Mouse (Mus musculus): Measurements from ENCODE around the gene Tspan7. TPM values are rescaled to one million over a fixed set of nuclear protein-coding genes. Genes with fewer than 3 reads are reported as not detected.

The Tspan7 gene
- polyA plus RNA-seq, 1 experiment, result 4.6 TPM

DNA sequence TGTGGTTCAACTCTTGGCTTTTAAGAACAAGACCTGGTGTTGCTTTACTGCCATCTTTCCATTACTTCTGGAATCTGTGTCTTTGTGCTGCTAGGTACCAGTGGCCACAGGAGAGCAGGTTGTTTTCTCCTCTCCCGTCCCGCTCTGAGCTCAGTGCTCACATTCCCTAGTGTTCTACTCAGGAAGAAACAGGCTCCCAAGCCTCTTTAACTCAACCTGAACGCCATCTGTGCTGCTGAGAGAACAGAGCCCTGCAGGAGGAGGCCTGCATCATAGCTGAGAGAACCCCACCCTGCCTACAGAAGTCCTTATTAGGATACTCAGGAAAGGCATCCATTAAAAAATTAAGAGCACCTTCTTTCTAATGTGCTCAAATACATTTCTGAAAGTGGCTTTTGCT is 80.9 kb downstream of the Tspan7 start:
- 75% methylated on average over 3 of the region's 3 CpGs for WGBS
- TF ChIP-seq CTCF (IDR thresholded peaks at IDR 0.05; ENCODE audit: control insufficient read depth, insufficient read depth, low read length) (no peak), POLR2A (IDR thresholded peaks at IDR 0.05; ENCODE audit: borderline replicate concordance, control insufficient read depth, low read depth, low read length) (no peak)
- Histone ChIP-seq H3K27ac (ENCODE audit: control insufficient read depth, insufficient read depth, low read depth, low read length, poor library complexity) (no peak overlapping the region), H3K4me3 (replicated peaks; ENCODE audit: control insufficient read depth, low read depth, low read length) (no peak overlapping the region), H3K4me1 (ENCODE audit: control insufficient read depth, insufficient read depth, low read length) (no peaks in the 10 kb centered on the region)

- no peak for TF ChIP-seq CTCF (IDR thresholded peaks at IDR 0.05; ENCODE audit: control insufficient read depth, insufficient read depth, low read length)
- no peak for TF ChIP-seq POLR2A (IDR thresholded peaks at IDR 0.05; ENCODE audit: borderline replicate concordance, control insufficient read depth, low read depth, low read length)
- Histone ChIP-seq H3K4me3 (replicated peaks; ENCODE audit: control insufficient read depth, low read depth, low read length) (no peak overlapping the region), H3K4me1 (ENCODE audit: control insufficient read depth, insufficient read depth, low read length) (no peaks in the 10 kb centered on the region), H3K27ac (ENCODE audit: control insufficient read depth, insufficient read depth, low read depth, low read length, poor library complexity) (no peak overlapping the region)
- WGBS, result 35% methylated on average over 3 of the region's 3 CpGs
Observed at GRCm38 (mm10) chrX:10574523-10574922, 89.6 kb downstream of the Tspan7 start.

- Histone ChIP-seq H3K4me1 (ENCODE audit: control insufficient read depth, insufficient read depth, low read length) (no peaks in the 10 kb centered on the region), H3K27ac (ENCODE audit: control insufficient read depth, insufficient read depth, low read depth, low read length, poor library complexity) (no peak overlapping the region), H3K4me3 (replicated peaks; ENCODE audit: control insufficient read depth, low read depth, low read length) (no peak overlapping the region)
- 21% methylated on average over 2 of the region's 2 CpGs for WGBS
- TF ChIP-seq POLR2A (IDR thresholded peaks at IDR 0.05; ENCODE audit: borderline replicate concordance, control insufficient read depth, low read depth, low read length), result no peak
- TF ChIP-seq CTCF (IDR thresholded peaks at IDR 0.05; ENCODE audit: control insufficient read depth, insufficient read depth, low read length), result no peak
Observed at GRCm38 (mm10) chrX:10575406-10575805, 90.4 kb downstream of the Tspan7 start.

GRCm38 (mm10) chrX:10576349-10576748 is 91.4 kb downstream of the Tspan7 start:
- no peak overlapping the region for H3K27ac ChIP-seq (ENCODE audit: control insufficient read depth, insufficient read depth, low read depth, low read length, poor library complexity)
- H3K4me1 ChIP-seq (ENCODE audit: control insufficient read depth, insufficient read depth, low read length), result no peaks in the 10 kb centered on the region
- WGBS, result 75% methylated on average over 4 of the region's 4 CpGs
- no peak overlapping the region for H3K4me3 ChIP-seq (replicated peaks; ENCODE audit: control insufficient read depth, low read depth, low read length)
- no peak for TF ChIP-seq CTCF (IDR thresholded peaks at IDR 0.05; ENCODE audit: control insufficient read depth, insufficient read depth, low read length)
- no peak for TF ChIP-seq POLR2A (IDR thresholded peaks at IDR 0.05; ENCODE audit: borderline replicate concordance, control insufficient read depth, low read depth, low read length)

GRCm38 (mm10) chrX:10577356-10577755 is 92.4 kb downstream of the Tspan7 start:
- Histone ChIP-seq H3K4me1 (ENCODE audit: control insufficient read depth, insufficient read depth, low read length) (no peaks in the 10 kb centered on the region), H3K4me3 (replicated peaks; ENCODE audit: control insufficient read depth, low read depth, low read length) (no peak overlapping the region), H3K27ac (ENCODE audit: control insufficient read depth, insufficient read depth, low read depth, low read length, poor library complexity) (no peak overlapping the region)
- TF ChIP-seq CTCF (IDR thresholded peaks at IDR 0.05; ENCODE audit: control insufficient read depth, insufficient read depth, low read length) (0 out of 2 replicates have a peak, but pooled peaks have one; percentile 24), POLR2A (IDR thresholded peaks at IDR 0.05; ENCODE audit: borderline replicate concordance, control insufficient read depth, low read depth, low read length) (no peak)
- WGBS, result 31% methylated on average over 1 of the region's 1 CpGs

- 50% methylated on average over 4 of the region's 4 CpGs for WGBS
- no peak overlapping the region for H3K27ac ChIP-seq (ENCODE audit: control insufficient read depth, insufficient read depth, low read depth, low read length, poor library complexity)
- H3K4me3 ChIP-seq (replicated peaks; ENCODE audit: control insufficient read depth, low read depth, low read length), result no peak overlapping the region
- H3K4me1 ChIP-seq (ENCODE audit: control insufficient read depth, insufficient read depth, low read length), result no peaks in the 10 kb centered on the region; the same call in 1 of the 2 replicates
- TF ChIP-seq POLR2A (IDR thresholded peaks at IDR 0.05; ENCODE audit: borderline replicate concordance, control insufficient read depth, low read depth, low read length) (no peak), CTCF (IDR thresholded peaks at IDR 0.05; ENCODE audit: control insufficient read depth, insufficient read depth, low read length) (no peak)
Observed at GRCm38 (mm10) chrX:10582731-10583130, 97.8 kb downstream of the Tspan7 start.

- Histone ChIP-seq H3K4me3 (replicated peaks; ENCODE audit: control insufficient read depth, low read depth, low read length) (no peak overlapping the region), H3K27ac (ENCODE audit: control insufficient read depth, insufficient read depth, low read depth, low read length, poor library complexity) (no peak overlapping the region), H3K4me1 (ENCODE audit: control insufficient read depth, insufficient read depth, low read length) (no peaks in the 10 kb centered on the region)
- TF ChIP-seq POLR2A (IDR thresholded peaks at IDR 0.05; ENCODE audit: borderline replicate concordance, control insufficient read depth, low read depth, low read length) (no peak), CTCF (IDR thresholded peaks at IDR 0.05; ENCODE audit: control insufficient read depth, insufficient read depth, low read length) (no peak)
- WGBS, result 57% methylated on average over 3 of the region's 3 CpGs
Observed at GRCm38 (mm10) chrX:10592244-10592643, 107.3 kb downstream of the Tspan7 start.

- H3K4me3 ChIP-seq (replicated peaks; ENCODE audit: control insufficient read depth, low read depth, low read length), result no peak overlapping the region
- no peak overlapping the region for H3K27ac ChIP-seq (ENCODE audit: control insufficient read depth, insufficient read depth, low read depth, low read length, poor library complexity)
- 91% methylated on average over 7 of the region's 7 CpGs for WGBS
- TF ChIP-seq CTCF (IDR thresholded peaks at IDR 0.05; ENCODE audit: control insufficient read depth, insufficient read depth, low read length) (no peak), POLR2A (IDR thresholded peaks at IDR 0.05; ENCODE audit: borderline replicate concordance, control insufficient read depth, low read depth, low read length) (no peak)
- no peaks in the 10 kb centered on the region for H3K4me1 ChIP-seq (ENCODE audit: control insufficient read depth, insufficient read depth, low read length)
Observed at GRCm38 (mm10) chrX:10593561-10593960, 108.6 kb downstream of the Tspan7 start.

DNA sequence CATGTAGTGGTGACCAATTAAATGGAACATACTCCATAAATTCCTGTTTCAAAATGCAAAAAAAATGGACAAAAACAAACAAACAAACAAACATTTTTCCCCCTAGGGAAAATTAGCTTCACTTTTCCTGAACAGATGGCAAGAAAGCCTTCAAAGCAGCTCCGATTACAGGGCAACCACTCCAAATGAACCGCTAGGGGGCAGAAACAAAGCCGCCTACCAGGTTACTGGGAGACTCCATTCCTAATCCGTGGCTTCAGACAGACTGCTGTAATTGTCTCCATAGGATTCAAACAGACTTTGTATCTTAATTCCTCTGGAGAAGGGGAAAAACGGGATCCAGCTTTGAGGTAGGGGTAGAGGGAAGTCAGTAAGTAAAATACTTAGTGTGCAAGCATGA is 132.2 kb downstream of the Tspan7 start:
- H3K27ac ChIP-seq (ENCODE audit: control insufficient read depth, insufficient read depth, low read depth, low read length, poor library complexity), result no peak overlapping the region
- no peak for TF ChIP-seq CTCF (IDR thresholded peaks at IDR 0.05; ENCODE audit: control insufficient read depth, insufficient read depth, low read length)
- no peak for TF ChIP-seq POLR2A (IDR thresholded peaks at IDR 0.05; ENCODE audit: borderline replicate concordance, control insufficient read depth, low read depth, low read length)

More for the DNA sequence above, 132.2 kb downstream of the Tspan7 start:
- Histone ChIP-seq H3K4me1 (ENCODE audit: control insufficient read depth, insufficient read depth, low read length) (no peaks in the 10 kb centered on the region), H3K4me3 (replicated peaks; ENCODE audit: control insufficient read depth, low read depth, low read length) (no peak overlapping the region)
- 30% methylated on average over 5 of the region's 5 CpGs for WGBS
